Mouse (Mus musculus): ENCODE results near the gene Prdm13. TPM values are rescaled to one million over a fixed set of nuclear protein-coding genes. Genes with fewer than 3 reads are reported as not detected.

Gene Prdm13
- total RNA-seq (2022) = under 1 TPM in 1 of 4 experiments, not detected in 3; 0.15 TPM

- no peak for DNase-seq (ENCODE audit: low spot score in 2 of 2)
Observed at GRCm38 (mm10) chr4:21685595-21686091, at the start of gene Prdm13. Prdm13 (minus strand) TSS chr4:21685963.

- DNase-seq (ENCODE audit: low spot score in 2 of 2) = peak; percentile 84 to 87
Observed at GRCm38 (mm10) chr4:21727615-21728165, 41.9 kb upstream of the Prdm13 start, which contains the start of gene Ccnc. Ccnc (plus strand) TSS chr4:21727701.

GRCm38 (mm10) chr4:21726912-21727614 is 41.3 kb upstream of the Prdm13 start:
- DNase-seq (ENCODE audit: low spot score in 2 of 2) = peak; percentile 14 to 28

- DNase-seq (ENCODE audit: low spot score in 2 of 2) = no peak
Observed at GRCm38 (mm10) chr4:21722752-21723334, 37.1 kb upstream of the Prdm13 start.

- no peak for DNase-seq (ENCODE audit: low spot score in 2 of 2)
Observed at GRCm38 (mm10) chr4:21712147-21712546, 26.4 kb upstream of the Prdm13 start.

- DNase-seq (ENCODE audit: low spot score in 2 of 2) = no peak
Observed at GRCm38 (mm10) chr4:21705046-21705445, 19.3 kb upstream of the Prdm13 start.

GRCm38 (mm10) chr4:21695638-21696254 is 10.0 kb upstream of the Prdm13 start:
- DNase-seq (ENCODE audit: low spot score in 2 of 2) = peak in 1 of 2 experiments; percentile 37

- no peak for DNase-seq (ENCODE audit: low spot score in 2 of 2)
Observed at GRCm38 (mm10) chr4:21690221-21690620, 4.5 kb upstream of the Prdm13 start.

- DNase-seq (ENCODE audit: low spot score in 2 of 2) = peak in 1 of 2 experiments; percentile 7
Observed at GRCm38 (mm10) chr4:21689492-21689941, 3.8 kb upstream of the Prdm13 start.

GRCm38 (mm10) chr4:21688703-21689200 is 3.0 kb upstream of the Prdm13 start:
- no peak for DNase-seq (ENCODE audit: low spot score in 2 of 2)

- DNase-seq (ENCODE audit: low spot score in 2 of 2) = no peak
Observed at GRCm38 (mm10) chr4:21687783-21688702, 2.3 kb upstream of the Prdm13 start.

GRCm38 (mm10) chr4:21686934-21687333 is 1.2 kb upstream of the Prdm13 start:
- no peak for DNase-seq (ENCODE audit: low spot score in 2 of 2)

GRCm38 (mm10) chr4:21686416-21686815 is 653 bp upstream of the Prdm13 start:
- DNase-seq (ENCODE audit: low spot score in 2 of 2) = no peak

GRCm38 (mm10) chr4:21684341-21684970 is 1.3 kb downstream of the Prdm13 start:
- DNase-seq (ENCODE audit: low spot score in 2 of 2) = no peak

GRCm38 (mm10) chr4:21682421-21683150 is 3.2 kb downstream of the Prdm13 start:
- no peak for DNase-seq (ENCODE audit: low spot score in 2 of 2)

- DNase-seq (ENCODE audit: low spot score in 2 of 2) = no peak
Observed at GRCm38 (mm10) chr4:21680971-21681370, 4.8 kb downstream of the Prdm13 start.

GRCm38 (mm10) chr4:21679624-21680480 is 5.9 kb downstream of the Prdm13 start:
- DNase-seq (ENCODE audit: low spot score in 2 of 2) = no peak

- DNase-seq (ENCODE audit: low spot score in 2 of 2) = no peak
Observed at GRCm38 (mm10) chr4:21678975-21679623, 6.7 kb downstream of the Prdm13 start.
